Mouse (Mus musculus) CH12.LX (cell line): Measurements from ENCODE around the gene Afap1. TPM values are rescaled to one million over a fixed set of nuclear protein-coding genes. Genes with fewer than 3 reads are reported as not detected.

Experiments used
- DNase-seq: peaks from one replicate; pipeline ENCODE4 v3.0.0-alpha.2; 2013; ENCODE audit errors: extremely low read depth
- H3K27ac ChIP-seq: 2 replicates; pipeline ENCODE4 v1.5.1; 2012; ENCODE audit warnings: low read depth, mild to moderate bottlenecking, control low read depth, moderate library complexity; ENCODE audit not compliant: insufficient read depth
- H3K27me3 ChIP-seq: replicated peaks from 2 replicates; pipeline ENCODE3; 2012; ENCODE audit warnings: inconsistent platforms
- H3K36me3 ChIP-seq, 2 experiments: replicated peaks in 1 of 2; 2 replicates each; pipeline versions ENCODE3 to v1.6.1; 2012; ENCODE audit warnings: inconsistent platforms in 1 of 2, low read length in 1 of 2, mild to moderate bottlenecking in 1 of 2, mixed read lengths in 1 of 2, moderate library complexity in 1 of 2; ENCODE audit not compliant: control insufficient read depth in 1 of 2, insufficient read depth in 1 of 2
- H3K4me1 ChIP-seq, 2 experiments: 2 replicates each; pipeline ENCODE4 v1.6.1; 2012; ENCODE audit warnings: inconsistent platforms in 1 of 2, moderate library complexity in 1 of 2; ENCODE audit not compliant: insufficient read depth in 2 of 2, control insufficient read depth in 1 of 2
- H3K4me2 ChIP-seq: 2 replicates; pipeline ENCODE4 v1.6.1; 2012; ENCODE audit warnings: low read depth, mild to moderate bottlenecking, control low read depth; ENCODE audit not compliant: poor library complexity, insufficient read depth, severe bottlenecking
- H3K4me3 ChIP-seq, 3 experiments: fragments of 150-350 bp in 1 of 3; sonication (generic) in 1 of 3; replicated peaks in 1 of 3; 2 replicates each; pipeline versions ENCODE3 to v1.5.1; 2011 to 2012; ENCODE audit warnings: low read depth in 2 of 3, low read length in 2 of 3, mild to moderate bottlenecking in 2 of 3, moderate library complexity in 2 of 3, control low read depth in 1 of 3, improper control_type of control experiment in 1 of 3, inconsistent platforms in 1 of 3, mixed read lengths in 1 of 3; ENCODE audit not compliant: poor library complexity in 1 of 3
- H3K79me2 ChIP-seq: replicated peaks from 2 replicates; pipeline ENCODE4 v1.6.1; 2012; ENCODE audit warnings: mild to moderate bottlenecking, moderate library complexity; ENCODE audit not compliant: control insufficient read depth, poor library complexity, insufficient read depth, severe bottlenecking; ENCODE audit errors: extremely low read depth
- H3K9ac ChIP-seq: 2 replicates; pipeline ENCODE4 v1.6.1; 2012; ENCODE audit warnings: low read depth, mild to moderate bottlenecking, control low read depth, moderate library complexity; ENCODE audit not compliant: insufficient read depth
- H3K9me3 ChIP-seq: replicated peaks from 2 replicates; pipeline ENCODE3; 2012; ENCODE audit warnings: low read length, inconsistent platforms, mixed read lengths
- BHLHE40 ChIP-seq: IDR thresholded peaks from 2 replicates; pipeline ENCODE4 v1.6.1; 2011; ENCODE audit warnings: mild to moderate bottlenecking, low read depth, low read length, improper control_type of control experiment
- CHD2 ChIP-seq: IDR thresholded peaks from 2 replicates; pipeline ENCODE4 v1.6.1; 2011; ENCODE audit warnings: low read length, improper control_type of control experiment
- CTCF ChIP-seq, 2 experiments: IDR thresholded peaks in 1 of 2; conservative IDR thresholded peaks in 1 of 2; 2 replicates each; pipeline ENCODE4 v1.5.1; 2011 to 2012; ENCODE audit warnings: low read depth in 2 of 2, low read length in 2 of 2, improper control_type of control experiment in 1 of 2, inconsistent platforms in 1 of 2, mild to moderate bottlenecking in 1 of 2, moderate library complexity in 1 of 2
- E2F4 ChIP-seq: IDR thresholded peaks from 2 replicates; pipeline ENCODE4 v1.6.1; 2011; ENCODE audit warnings: low read depth, low read length, improper control_type of control experiment; ENCODE audit not compliant: insufficient replicate concordance
- EP300 ChIP-seq: IDR thresholded peaks from 2 replicates; pipeline ENCODE4 v1.6.1; 2011; ENCODE audit warnings: low read length, improper control_type of control experiment
- ETS1 ChIP-seq: conservative IDR thresholded peaks from 2 replicates; pipeline ENCODE4 v1.6.1; 2012; ENCODE audit warnings: low read depth, mild to moderate bottlenecking, inconsistent platforms, low read length, improper control_type of control experiment, moderate library complexity
- HCFC1 ChIP-seq: IDR thresholded peaks from 2 replicates; pipeline ENCODE4 v1.6.1; 2012; ENCODE audit warnings: low read depth, mild to moderate bottlenecking, inconsistent platforms, low read length, improper control_type of control experiment
- IRF4 ChIP-seq: IDR thresholded peaks from 2 replicates; pipeline ENCODE4 v1.6.1; 2014; ENCODE audit warnings: low read depth, mild to moderate bottlenecking, inconsistent platforms, low read length, improper control_type of control experiment
- JUN ChIP-seq: IDR thresholded peaks from 2 replicates; pipeline ENCODE4 v1.6.1; 2011; ENCODE audit warnings: low read depth, mild to moderate bottlenecking, low read length, improper control_type of control experiment, moderate library complexity; ENCODE audit not compliant: insufficient read depth
- MAFK ChIP-seq: IDR thresholded peaks from 2 replicates; pipeline ENCODE4 v1.6.1; 2011; ENCODE audit warnings: low read length, improper control_type of control experiment; ENCODE audit not compliant: insufficient replicate concordance
- MAX ChIP-seq: IDR thresholded peaks from 2 replicates; pipeline ENCODE4 v1.6.1; 2011; ENCODE audit warnings: low read length, improper control_type of control experiment
- MAZ ChIP-seq: IDR thresholded peaks from 2 replicates; pipeline ENCODE4 v1.6.1; 2012; ENCODE audit warnings: low read depth, mild to moderate bottlenecking, inconsistent platforms, low read length, improper control_type of control experiment, moderate library complexity
- MEF2A ChIP-seq: IDR thresholded peaks from 2 replicates; pipeline ENCODE4 v1.6.1; 2014; ENCODE audit warnings: low read depth, mild to moderate bottlenecking, inconsistent platforms, low read length, improper control_type of control experiment, borderline replicate concordance
- MXI1 ChIP-seq: IDR thresholded peaks from 2 replicates; pipeline ENCODE4 v1.6.1; 2011; ENCODE audit warnings: mild to moderate bottlenecking, low read depth, low read length, improper control_type of control experiment
- MYC ChIP-seq: IDR thresholded peaks from 2 replicates; pipeline ENCODE4 v1.6.1; 2011; ENCODE audit warnings: low read depth, mild to moderate bottlenecking, improper control_type of control experiment, low read length
- NELFE ChIP-seq: IDR thresholded peaks from 2 replicates; pipeline ENCODE4 v1.6.1; 2011; ENCODE audit warnings: low read depth, low read length, improper control_type of control experiment
- NRF1 ChIP-seq: IDR thresholded peaks from 2 replicates; pipeline ENCODE4 v1.6.1; 2014; ENCODE audit warnings: low read depth, mild to moderate bottlenecking, inconsistent platforms, low read length, improper control_type of control experiment, moderate library complexity
- RAD21 ChIP-seq: IDR thresholded peaks from 2 replicates; pipeline ENCODE4 v1.6.1; 2011; ENCODE audit warnings: low read depth, mild to moderate bottlenecking, low read length, improper control_type of control experiment, moderate library complexity
- RCOR1 ChIP-seq: conservative IDR thresholded peaks from 2 replicates; pipeline ENCODE4 v1.6.1; 2012; ENCODE audit warnings: low read depth, mild to moderate bottlenecking, inconsistent platforms, low read length, improper control_type of control experiment
- SIN3A ChIP-seq: IDR thresholded peaks from 2 replicates; pipeline ENCODE4 v1.6.1; 2012; ENCODE audit warnings: low read length, improper control_type of control experiment, inconsistent platforms
- SMC3 ChIP-seq: IDR thresholded peaks from 2 replicates; pipeline ENCODE4 v1.6.1; 2011; ENCODE audit warnings: low read depth, low read length, improper control_type of control experiment
- TCF12 ChIP-seq: IDR thresholded peaks from 2 replicates; pipeline ENCODE4 v1.6.1; 2014; ENCODE audit warnings: low read depth, mild to moderate bottlenecking, inconsistent platforms, low read length, improper control_type of control experiment
- UBTF ChIP-seq: IDR thresholded peaks from 2 replicates; pipeline ENCODE4 v1.6.1; 2012; ENCODE audit warnings: low read depth, mild to moderate bottlenecking, inconsistent platforms, low read length, improper control_type of control experiment, moderate library complexity
- ZC3H11A ChIP-seq: IDR thresholded peaks from 2 replicates; pipeline ENCODE4 v1.6.1; 2012; ENCODE audit warnings: low read depth, mild to moderate bottlenecking, inconsistent platforms, low read length, improper control_type of control experiment
- ZNF384 ChIP-seq: IDR thresholded peaks from 2 replicates; pipeline ENCODE4 v1.6.1; 2012; ENCODE audit warnings: low read depth, low read length, improper control_type of control experiment, inconsistent platforms
- dilution Hi-C: fragments of 300-500 bp; cut with MboI; formaldehyde crosslinking; loops from 2 replicates; pipeline ENCODE4 v1.14.3; 2020; ENCODE audit warnings: low sequenced_read_pairs; ENCODE audit not compliant: extremely low pct_unique_long_range_greater_than_20kb, extremely low pct_ligation_motif_present
- in situ Hi-C: fragments of 300-500 bp; cut with MboI; formaldehyde crosslinking; loops from 3 replicates; pipeline ENCODE4 v1.14.3; 2019; ENCODE audit warnings: low sequenced_read_pairs, low pct_ligation_motif_present, low pct_unique_long_range_greater_than_20kb, mixed read lengths
- polyA plus RNA-seq: library from polyadenylated mRNA; unstranded; fragments of >175 nt; gene quantifications from 2 replicates; pipeline ENCODE4 v1.2.1, GENCODE M21; 2012; ENCODE audit warnings: low read depth; ENCODE audit not compliant: insufficient read length
- total RNA-seq, 2 experiments: library from RNA; depleted of rRNA; stranded (reverse); fragments of 300-350 nt in 1 of 2; fragments of >200 nt in 1 of 2; gene quantifications; 2 replicates each; pipeline ENCODE4 v1.2.3; 2012 to 2014

The Afap1 gene
- total and polyA plus RNA-seq, 3 experiments = 0.32 to 4.0 (median 0.86) TPM

GRCm38 (mm10) chr5:35858069-35858468, 35.0 kb upstream of the Afap1 start:
- Histone ChIP-seq H3K9ac (no peak overlapping the region), H3K9me3 (no peaks in the 10 kb centered on the region), H3K4me2 (no peak overlapping the region), H3K27ac (no peak overlapping the region), H3K79me2 (no peaks in the 10 kb centered on the region), H3K4me3 (no peak overlapping the region), H3K36me3 (no peaks in the 10 kb centered on the region), H3K27me3 (peaks cover 31% of the 10 kb centered on the region), H3K4me1 (peaks cover 10 to 22% of the 10 kb centered on the region in 2 experiments; a peak in 3 of 4 replicates)
- TF ChIP-seq EP300 (no peak), E2F4 (no peak), ZNF384 (no peak), RAD21 (peak; percentile 100), MAFK (no peak), MAX (0 out of 2 replicates have a peak, but pooled peaks have one; percentile 32), NELFE (peak; percentile 55; the same call in 1 of the 2 replicates), NRF1 (peak; percentile 34; the same call in 1 of the 2 replicates), MXI1 (no peak), ETS1 (no peak), MEF2A (0 out of 2 replicates have a peak, but pooled peaks have one; percentile 35), BHLHE40 (no peak), RCOR1 (no peak), JUN (no peak), MYC (0 out of 2 replicates have a peak, but pooled peaks have one; percentile 23), SIN3A (no peak; the same call in 1 of the 2 replicates), SMC3 (peak; percentile 98), CTCF (conservative IDR thresholded peaks at IDR 0.05 in 1 of 2, IDR thresholded peaks at IDR 0.05 in 1 of 2; ENCODE audit: low read depth in 2 of 2, low read length in 2 of 2) (peak; percentile 75 to 99), UBTF (no peak), IRF4 (peak; percentile 67; the same call in 1 of the 2 replicates), TCF12 (peak; percentile 31; the same call in 1 of the 2 replicates), CHD2 (0 out of 2 replicates have a peak, but pooled peaks have one; percentile 19), ZC3H11A (peak; percentile 95), HCFC1 (peak; percentile 36), MAZ (peak; percentile 59; the same call in 1 of the 2 replicates)
- dilution Hi-C loops (no loop called here), in situ Hi-C loops (no loop called here)
- DNase-seq = peak; percentile 83
